Mouse (Mus musculus) kidney, postnatal 0 days (tissue): ENCODE measurements around the gene Usp34. TPM values are rescaled to one million over a fixed set of nuclear protein-coding genes. Genes with fewer than 3 reads are reported as not detected.
"Not testable (repeated sequence)": the region's sequence is repeated elsewhere in the genome, so short reads cannot be mapped to it uniquely, and the experiment has no call there.

Source experiments
- ATAC-seq: fragments of 200-750 bp; cut with Nextera tagmentation; replicated peaks from 2 replicates; pipeline ENCODE4 v1.8.0; 2017; ENCODE audit warnings: low read depth, moderate number of reproducible peaks, moderate TSS enrichment, moderate library complexity; ENCODE audit not compliant: low FRiP score
- DNase-seq: peaks from one replicate; pipeline ENCODE4 v3.0.0-alpha.2; 2016; ENCODE audit warnings: low spot score
- H3K27ac ChIP-seq: fragments of 300-500 bp; sonication (generic); 2 replicates; pipeline ENCODE4 v1.5.1; 2014; ENCODE audit warnings: mild to moderate bottlenecking
- H3K27me3 ChIP-seq: fragments of 300-500 bp; sonication (generic); 2 replicates; pipeline ENCODE4 v1.6.1; 2014; ENCODE audit warnings: low read length, mixed read lengths; ENCODE audit not compliant: insufficient read depth
- H3K36me3 ChIP-seq: fragments of 300-500 bp; sonication (generic); 2 replicates; pipeline ENCODE4 v1.6.1; 2014; ENCODE audit warnings: low read length, mixed read lengths; ENCODE audit not compliant: insufficient read depth
- H3K4me1 ChIP-seq: fragments of 300-500 bp; sonication (generic); replicated peaks from 2 replicates; pipeline ENCODE4 v1.6.1; 2014; ENCODE audit warnings: antibody characterized with exemption, low read length, mixed read lengths; ENCODE audit not compliant: insufficient read depth
- H3K4me2 ChIP-seq: fragments of 300-500 bp; sonication (generic); 2 replicates; pipeline ENCODE4 v1.6.1; 2014; ENCODE audit warnings: mild to moderate bottlenecking, low read length, moderate library complexity, mixed read lengths
- H3K4me3 ChIP-seq: fragments of 300-500 bp; sonication (generic); replicated peaks from 2 replicates; pipeline ENCODE4 v1.5.1; 2014; ENCODE audit warnings: low read depth, low read length
- H3K9ac ChIP-seq: fragments of 300-500 bp; sonication (generic); 2 replicates; pipeline ENCODE4 v1.6.1; 2014; ENCODE audit warnings: low read depth, low read length
- H3K9me3 ChIP-seq: fragments of 300-500 bp; sonication (generic); replicated peaks from 2 replicates; pipeline ENCODE4 v1.6.1; 2016; ENCODE audit warnings: low read length, inconsistent platforms, mixed read lengths
- CTCF ChIP-seq: IDR thresholded peaks from 2 replicates; pipeline ENCODE4 v1.5.1; 2016; ENCODE audit warnings: antibody characterized with exemption, low read depth, mild to moderate bottlenecking, moderate library complexity
- WGBS: fragments of 180-500 bp; shearing (Covaris S2); extraction: QIAGEN DNeasy Blood & Tissue Kit; methylation state at CpG from one replicate; pipeline ENCODE4 v1.1.7; 2014; 5-methylcytosine and 5-hydroxymethylcytosine counted together
- polyA plus RNA-seq: library from polyadenylated mRNA; unstranded; fragments of >200 nt; fragmentation: Nextera tagmentation; extraction: Ambion mirVana; gene quantifications from 2 replicates; pipeline ENCODE4 v1.2.1, GENCODE M21; 2015

Gene Usp34
- polyA plus RNA-seq, 1 experiment from 2014 or later: 22.5 TPM

DNA sequence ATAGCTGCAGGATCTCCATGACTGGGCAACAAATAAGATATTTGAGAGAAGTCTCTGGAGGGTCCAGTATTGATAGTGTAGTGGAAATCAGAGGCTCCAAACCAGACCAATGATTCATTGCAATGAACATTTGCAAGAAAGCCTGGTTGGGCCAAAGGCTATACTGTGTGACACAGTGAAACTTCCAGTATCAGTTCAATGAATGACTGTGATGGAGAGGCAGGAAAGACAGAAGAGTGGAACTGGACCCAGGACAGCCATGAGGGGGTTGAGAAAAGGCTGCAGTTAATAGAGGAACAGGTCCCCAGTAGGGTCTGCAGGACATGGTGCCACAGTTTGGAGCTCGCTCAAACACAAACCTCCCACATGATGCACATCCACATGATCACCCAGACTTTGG is 6.8 kb upstream of the Usp34 start:
- Histone ChIP-seq H3K36me3 (peaks cover 26% of the 10 kb centered on the region), H3K9me3 (no peaks in the 10 kb centered on the region), H3K4me2 (no peak overlapping the region), H3K27me3 (no peaks in the 10 kb centered on the region), H3K4me3 (no peak overlapping the region), H3K4me1 (no peaks in the 10 kb centered on the region), H3K27ac (no peak overlapping the region), H3K9ac (no peak overlapping the region)
- DNase-seq (no peak), ATAC-seq (no peak)
- TF ChIP-seq CTCF: no peak
- WGBS: 89% methylated on average over 1 of the region's 1 CpGs

DNA sequence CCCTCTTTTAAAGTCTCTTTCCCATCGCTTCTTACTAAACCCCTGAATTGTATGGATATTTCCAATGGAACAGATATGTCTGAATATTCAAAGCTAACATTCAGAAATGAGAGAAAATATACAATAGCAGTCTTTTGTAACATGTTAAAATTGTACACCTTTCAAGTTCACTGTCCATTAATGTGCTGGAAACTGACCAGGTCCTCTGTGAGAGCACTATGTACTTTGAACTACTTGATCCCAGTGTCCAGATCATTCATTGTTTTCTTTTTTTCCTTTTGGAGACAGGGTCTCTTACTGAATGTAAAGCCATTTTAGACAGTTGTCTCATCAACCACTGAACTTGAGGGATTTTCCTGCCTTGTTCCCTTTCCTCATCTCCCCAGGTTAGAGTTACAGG is 3.6 kb upstream of the Usp34 start:
- no peak for DNase-seq
- Histone ChIP-seq H3K9ac (no peak overlapping the region), H3K27me3 (no peaks in the 10 kb centered on the region), H3K4me1 (no peaks in the 10 kb centered on the region), H3K4me2 (no peak overlapping the region), H3K27ac (no peak overlapping the region), H3K9me3 (no peaks in the 10 kb centered on the region), H3K4me3 (no peak overlapping the region), H3K36me3 (0 out of 2 replicates have a peak, but pooled peaks cover 2% of the 10 kb centered on the region)
- no peak for ATAC-seq
- TF ChIP-seq CTCF: no peak
- WGBS: 79% methylated on average over 1 of the region's 1 CpGs

DNA sequence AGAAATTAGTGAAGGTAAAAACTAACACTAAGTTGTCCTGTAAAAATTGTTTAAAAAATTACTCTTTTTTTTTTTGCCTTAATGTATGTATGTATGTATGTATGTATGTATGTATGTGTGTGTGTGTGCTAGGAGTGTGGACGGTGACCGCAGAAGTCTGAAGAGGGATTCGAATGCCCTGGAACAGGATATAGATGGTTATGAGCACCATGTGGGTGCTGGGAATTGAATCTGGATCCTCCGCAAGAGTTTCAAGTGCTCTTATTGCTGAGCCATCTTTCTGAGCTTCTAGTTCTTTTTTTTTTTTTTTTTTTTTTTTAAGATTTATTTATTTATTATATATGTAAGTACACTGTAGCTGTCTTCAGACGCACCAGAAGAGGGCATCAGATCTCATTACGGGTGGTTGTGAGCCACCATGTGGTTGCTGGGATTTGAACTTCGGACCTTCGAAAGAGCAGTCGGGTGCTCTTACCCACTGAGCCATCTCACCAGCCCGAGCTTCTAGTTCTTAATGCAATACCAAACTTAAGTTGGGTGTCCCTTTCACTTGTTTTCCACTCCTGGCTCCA is 1.5 kb upstream of the Usp34 start:
- 39% methylated on average over 10 of the region's 10 CpGs for WGBS
- peak overlapping the region; percentile 99 for H3K27ac ChIP-seq
- TF ChIP-seq CTCF: peak; percentile 24; the same call in 1 of the 2 replicates
- H3K27me3 ChIP-seq, H3K36me3 ChIP-seq, H3K9me3 ChIP-seq, DNase-seq, H3K4me1 ChIP-seq, ATAC-seq: not testable (repeated sequence)
- peak overlapping the region; percentile 69 for H3K4me2 ChIP-seq
- H3K4me3 ChIP-seq: peak overlapping the region; percentile 75
- H3K9ac ChIP-seq: peak overlapping the region; percentile 88

DNA sequence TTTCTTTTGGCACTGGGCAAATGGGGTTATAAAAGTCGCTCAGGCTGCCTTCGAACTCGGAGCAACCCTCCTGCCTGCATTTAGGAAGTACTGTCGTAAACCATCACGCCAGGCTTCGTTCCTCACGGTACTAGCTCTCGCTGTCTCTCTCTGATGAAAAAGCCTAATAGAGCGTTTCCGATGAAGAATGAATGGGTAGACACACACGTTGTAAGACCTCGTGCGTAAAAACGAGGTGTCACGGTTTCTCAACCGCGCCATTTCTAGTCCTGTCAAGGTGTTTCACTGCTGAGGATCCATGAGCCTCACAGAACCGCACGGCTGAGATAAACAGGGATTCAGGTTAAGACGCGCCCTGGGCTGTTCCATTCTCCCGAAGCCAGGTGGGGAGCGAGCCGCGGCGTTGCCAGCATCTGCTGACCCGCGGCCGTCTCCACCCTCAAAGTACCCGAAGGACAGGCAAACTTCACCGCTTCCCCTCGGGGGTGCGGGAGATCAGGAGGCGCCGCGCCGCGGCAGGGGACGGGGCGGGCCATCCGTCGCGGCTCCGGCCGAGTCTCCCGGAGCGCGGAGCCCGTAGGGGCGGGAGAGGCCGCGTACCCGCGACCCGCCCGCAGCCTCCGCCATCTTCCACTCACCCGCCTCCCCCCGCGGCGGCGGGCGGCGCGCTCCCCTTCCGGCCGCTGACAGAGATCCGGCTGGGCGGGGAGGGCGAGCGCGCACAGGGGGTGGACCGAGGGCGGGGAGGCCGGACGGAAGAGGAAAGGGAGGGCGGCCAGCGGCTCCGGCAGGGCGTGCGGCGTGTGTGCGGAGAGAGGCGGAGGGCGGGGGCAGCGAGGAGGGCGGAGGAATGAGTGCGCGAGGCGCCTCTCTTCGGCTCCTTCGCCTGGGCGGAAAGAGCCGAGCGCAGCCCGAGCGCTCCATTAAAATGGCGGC is 754 bp upstream of the Usp34 start:
- DNase-seq (peak; percentile 99), ATAC-seq (peak; percentile 97)
- Histone ChIP-seq H3K27ac (peak overlapping the region; percentile 99), H3K27me3 (no peaks in the 10 kb centered on the region), H3K4me1 (no peaks in the 10 kb centered on the region), H3K9me3 (no peaks in the 10 kb centered on the region), H3K4me2 (peak overlapping the region; percentile 69), H3K4me3 (peak overlapping the region; percentile 75), H3K36me3 (no peaks in the 10 kb centered on the region), H3K9ac (peak overlapping the region; percentile 88)
- WGBS: 1% methylated on average over 81 of the region's 98 CpGs
- no peak; the same call in 1 of the 2 replicates for TF ChIP-seq CTCF

DNA sequence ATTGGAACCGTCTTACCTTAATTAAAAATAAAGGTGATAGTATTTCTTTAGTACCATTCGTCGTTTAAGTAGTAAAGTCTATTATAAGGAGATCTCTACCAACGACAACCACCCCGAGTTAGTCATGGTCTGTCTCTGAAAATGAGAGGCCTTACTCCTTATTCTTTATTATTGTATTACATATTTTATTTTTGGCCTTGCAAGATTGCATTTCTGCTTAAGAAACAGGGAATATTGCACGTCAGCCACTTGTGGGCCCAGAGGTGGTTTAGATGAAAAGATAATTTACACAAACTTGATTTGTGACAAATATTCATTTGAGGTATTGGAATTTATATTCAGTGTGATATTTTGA is 848 bp downstream of the Usp34 start:
- ATAC-seq (no peak), DNase-seq (no peak)
- peak overlapping the region; percentile 66 for H3K4me2 ChIP-seq
- no peaks in the 10 kb centered on the region for H3K9me3 ChIP-seq
- H3K27ac ChIP-seq: no peak overlapping the region
- H3K9ac ChIP-seq: peak overlapping the region; percentile 88
- no peaks in the 10 kb centered on the region for H3K36me3 ChIP-seq
- WGBS: 1% methylated on average over 6 of the region's 6 CpGs
- no peak for TF ChIP-seq CTCF
- peak overlapping the region; percentile 75 for H3K4me3 ChIP-seq
- H3K4me1 ChIP-seq: no peaks in the 10 kb centered on the region
- no peaks in the 10 kb centered on the region for H3K27me3 ChIP-seq

DNA sequence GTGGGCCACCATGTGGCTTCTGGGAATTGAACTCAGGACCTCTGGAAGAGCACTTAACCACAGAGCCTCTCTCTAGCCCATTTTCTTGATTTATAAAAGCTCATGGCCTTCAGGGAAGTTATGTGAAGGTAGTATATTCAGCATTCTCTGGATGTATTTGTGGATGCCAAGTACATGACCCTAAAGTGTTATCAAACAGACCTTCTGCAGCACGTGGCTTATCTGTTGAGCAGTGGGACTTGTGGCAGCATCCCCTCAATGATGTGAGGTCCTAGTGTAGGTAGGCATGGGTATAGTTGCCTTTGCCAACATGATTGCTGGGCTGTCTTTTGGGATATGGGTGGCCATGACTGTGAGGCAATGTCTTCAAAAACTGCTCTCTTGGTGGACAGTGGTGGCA is 6.8 kb downstream of the Usp34 start:
- no peak for TF ChIP-seq CTCF
- Histone ChIP-seq H3K27ac (no peak overlapping the region), H3K9ac (no peak overlapping the region), H3K9me3 (no peaks in the 10 kb centered on the region), H3K4me2 (no peak overlapping the region), H3K4me3 (no peak overlapping the region), H3K27me3 (no peaks in the 10 kb centered on the region), H3K4me1 (no peaks in the 10 kb centered on the region), H3K36me3 (no peaks in the 10 kb centered on the region)
- ATAC-seq (no peak), DNase-seq (no peak)
- 97% methylated on average over 1 of the region's 1 CpGs for WGBS
